Mouse (Mus musculus): ENCODE data around the gene Hdac7. TPM values are rescaled to one million over a fixed set of nuclear protein-coding genes. Genes with fewer than 3 reads are reported as not detected.

The Hdac7 gene
- total and polyA plus RNA-seq, 3 experiments: 52.5 to 256 (median 65.1) TPM

DNA sequence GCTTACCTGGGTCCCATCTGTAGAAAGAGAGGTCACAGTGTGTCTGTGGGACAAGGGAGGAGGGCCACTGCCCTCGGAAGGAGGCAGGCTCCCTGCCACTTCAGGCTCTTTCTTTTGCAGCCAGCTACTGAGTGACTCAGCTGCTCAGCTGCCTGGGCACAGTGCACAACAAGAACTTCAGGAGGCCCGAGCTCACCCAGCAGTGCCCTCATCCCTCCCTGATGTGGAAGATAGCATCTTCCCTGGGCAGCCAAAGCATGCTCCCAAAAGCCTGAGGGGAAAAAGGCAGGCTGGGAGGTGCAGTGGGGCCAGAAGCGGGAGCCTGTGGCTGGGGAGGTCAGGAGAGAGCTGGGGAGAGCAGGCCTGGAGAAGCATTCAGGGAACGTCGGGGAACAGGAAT, 29.6 kb downstream of the Hdac7 start:
- peak; percentile 79 for DNase-seq

DNA sequence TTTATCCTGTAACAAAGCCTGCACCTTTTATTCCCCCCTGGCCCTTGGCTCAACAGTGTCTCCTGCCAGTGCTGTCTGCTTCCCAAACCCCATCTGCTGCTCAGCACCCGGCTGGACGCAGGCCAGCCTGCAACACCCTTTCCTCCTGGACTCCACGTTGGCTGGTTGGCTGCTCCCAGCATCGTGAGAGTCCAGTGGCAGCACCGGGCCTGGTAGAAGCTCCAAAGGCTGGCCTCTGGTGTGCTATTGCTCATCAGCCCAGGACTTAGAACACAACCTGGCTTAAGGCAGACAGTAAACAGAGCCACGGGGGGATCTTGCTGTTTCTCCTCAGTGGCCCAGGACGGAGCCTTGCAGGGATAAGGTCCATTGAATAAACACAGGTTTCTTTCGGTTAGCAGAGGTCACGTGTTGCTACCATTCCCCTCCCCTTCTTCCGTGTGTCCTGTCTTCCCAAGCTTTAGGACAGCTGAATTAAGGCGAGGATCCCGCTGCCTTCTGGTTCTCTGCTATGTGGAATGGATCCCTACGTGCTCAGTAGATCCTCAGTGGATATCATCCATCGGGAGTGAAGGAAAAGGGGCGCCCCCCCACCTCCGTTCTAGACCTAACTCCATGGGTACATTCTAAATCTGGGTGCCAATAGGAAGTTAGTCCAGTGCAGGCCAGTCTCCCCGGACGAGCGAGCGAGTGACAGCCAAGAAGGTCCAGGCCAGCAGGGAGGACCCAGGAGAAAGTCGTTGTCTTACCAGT, 30.7 kb downstream of the Hdac7 start:
- DNase-seq: peak; percentile 71

GRCm38 (mm10) chr15:97812875-97813274, 31.4 kb downstream of the Hdac7 start:
- DNase-seq: no peak

GRCm38 (mm10) chr15:97812126-97812525, 32.2 kb downstream of the Hdac7 start:
- DNase-seq: peak; percentile 92

- DNase-seq: peak; percentile 18
Observed at GRCm38 (mm10) chr15:97811307-97811706, 33.0 kb downstream of the Hdac7 start.

DNA sequence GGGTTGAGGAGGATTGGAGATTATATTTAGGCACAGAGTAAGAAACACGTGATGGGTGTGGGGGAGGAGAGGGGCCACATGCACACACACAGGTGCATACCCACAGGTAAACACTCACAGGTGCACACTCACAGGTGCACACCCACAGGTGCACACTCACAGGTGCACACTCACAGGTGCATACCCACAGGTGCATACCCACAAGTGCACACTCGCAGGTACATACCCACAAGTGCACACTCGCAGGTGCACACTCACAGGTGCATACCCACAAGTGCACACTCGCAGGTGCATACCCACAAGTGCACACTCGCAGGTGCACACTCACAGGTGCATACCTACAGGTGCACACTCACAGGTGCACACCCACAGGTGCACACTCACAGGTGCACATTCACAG, 33.9 kb downstream of the Hdac7 start:
- DNase-seq: no peak

GRCm38 (mm10) chr15:97809942-97810341, 34.4 kb downstream of the Hdac7 start:
- peak; percentile 87 for DNase-seq

DNA sequence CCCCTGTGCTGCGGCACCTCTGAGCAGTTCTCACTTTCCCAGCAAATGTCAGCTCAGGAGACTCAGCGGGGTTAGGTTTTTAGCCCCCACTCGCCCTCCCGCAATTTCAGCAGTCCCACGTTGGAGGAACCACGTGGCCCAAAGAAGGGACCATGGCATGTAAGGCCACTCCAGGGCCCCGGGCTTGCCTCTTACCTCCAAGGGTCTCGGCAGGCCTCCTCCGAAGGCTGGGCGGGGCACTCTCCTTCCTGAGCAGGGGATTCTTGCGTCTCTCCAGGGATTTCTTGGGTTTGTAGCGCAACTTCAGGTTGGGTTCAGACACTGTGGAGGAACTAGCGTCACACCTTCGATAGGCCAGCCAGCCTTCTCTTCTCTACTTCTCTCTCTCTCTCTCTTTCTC, 35.1 kb downstream of the Hdac7 start:
- DNase-seq: peak; percentile 17

GRCm38 (mm10) chr15:97808532-97808931, 35.8 kb downstream of the Hdac7 start:
- DNase-seq: peak; percentile 69

DNA sequence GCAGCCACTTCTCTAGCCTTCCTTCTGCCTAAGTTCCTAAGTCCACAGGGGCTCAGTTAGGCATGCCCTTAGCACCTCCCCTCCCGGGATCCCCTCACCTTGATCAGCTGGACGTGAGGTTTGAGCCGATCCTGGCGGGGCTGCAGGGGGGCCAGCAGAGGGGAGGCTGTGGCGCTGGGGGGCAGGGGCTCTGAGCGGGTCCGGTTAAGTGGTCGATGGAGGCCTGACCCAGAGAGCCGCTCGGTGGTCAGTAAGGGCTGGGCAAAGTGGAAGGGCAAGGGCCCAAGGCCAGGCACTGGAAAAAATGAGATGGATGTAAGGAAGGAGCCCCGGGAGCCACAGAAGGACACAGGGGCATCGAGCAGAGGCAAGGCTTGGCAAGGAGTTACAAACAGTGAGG, 36.4 kb downstream of the Hdac7 start:
- no peak for DNase-seq

GRCm38 (mm10) chr15:97802575-97802974, 41.7 kb downstream of the Hdac7 start:
- no peak for DNase-seq

GRCm38 (mm10) chr15:97801811-97802210, 42.5 kb downstream of the Hdac7 start:
- no peak for DNase-seq

DNA sequence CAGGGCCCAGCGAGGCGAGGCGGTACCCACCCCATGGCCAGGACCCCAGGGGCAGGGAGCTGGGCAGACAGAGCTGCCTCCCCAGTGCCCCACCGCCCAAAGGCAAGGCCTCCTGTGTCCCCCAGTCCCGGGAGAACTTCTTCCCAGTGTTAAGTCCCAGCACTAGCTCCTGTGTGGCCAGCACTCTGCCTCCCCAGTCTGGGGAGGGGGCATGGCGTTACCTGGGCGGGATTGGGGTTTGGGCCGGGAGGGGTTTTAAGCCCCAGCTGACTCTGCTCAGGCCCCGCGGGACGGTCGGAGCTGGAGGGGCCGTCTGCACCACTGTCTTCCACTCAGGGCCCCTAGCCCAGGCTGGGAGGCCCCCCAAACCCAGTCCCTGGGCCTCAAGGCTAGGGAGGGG, 43.4 kb downstream of the Hdac7 start:
- DNase-seq: no peak

- no peak for DNase-seq
Observed at GRCm38 (mm10) chr15:97799446-97799845, 44.9 kb downstream of the Hdac7 start.

DNA sequence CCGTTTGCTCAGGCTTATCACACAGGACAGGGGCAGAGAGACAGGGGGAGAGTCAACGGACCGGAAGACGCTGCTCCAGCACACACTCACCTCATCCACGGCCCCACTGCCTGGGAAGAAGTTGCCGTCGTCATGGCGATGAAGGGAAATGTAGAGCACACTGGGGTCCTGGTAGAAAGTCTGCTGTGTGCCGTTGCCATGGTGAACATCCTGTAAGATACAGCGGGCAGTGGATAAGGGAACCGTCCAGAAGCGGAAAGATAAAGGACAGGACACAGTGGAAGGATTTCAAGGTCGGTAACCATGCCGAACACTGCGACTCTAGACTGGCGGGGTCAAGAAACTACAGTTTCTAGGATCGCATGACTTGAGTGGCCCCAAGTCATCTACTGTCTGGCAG, 46.2 kb downstream of the Hdac7 start:
- peak; percentile 59 for DNase-seq

DNA sequence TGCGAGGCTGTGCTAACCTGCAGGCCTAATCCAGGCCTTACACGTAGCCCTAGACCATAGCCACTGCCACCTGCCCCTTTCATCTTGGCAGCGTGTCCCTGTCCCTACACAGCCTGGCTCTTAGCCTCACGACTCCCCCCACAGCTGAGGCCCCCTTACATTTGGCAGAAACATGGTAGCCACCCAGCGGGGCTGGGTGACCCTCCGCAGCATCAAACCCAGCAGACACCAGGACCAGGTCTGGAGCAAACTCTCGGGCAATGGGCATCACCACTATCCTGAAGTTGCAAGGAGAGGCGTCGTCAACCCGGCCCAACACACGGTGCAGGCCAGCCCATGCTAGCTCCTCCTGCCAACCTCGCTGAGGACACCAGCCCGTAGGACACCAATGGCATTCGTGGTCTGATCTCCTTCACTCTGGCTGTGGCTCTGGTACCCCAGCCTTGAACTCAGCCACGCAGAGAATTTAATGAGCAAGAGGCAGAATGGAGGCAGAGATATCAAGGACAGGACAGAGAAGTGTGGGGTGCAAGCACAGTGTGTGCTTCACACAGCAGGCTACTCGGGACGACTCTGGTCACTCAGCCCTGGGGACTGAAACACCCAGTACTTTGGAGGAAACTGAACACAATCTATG, 47.5 kb downstream of the Hdac7 start:
- DNase-seq: peak; percentile 30

GRCm38 (mm10) chr15:97795559-97796235, 48.6 kb downstream of the Hdac7 start:
- DNase-seq: no peak

DNA sequence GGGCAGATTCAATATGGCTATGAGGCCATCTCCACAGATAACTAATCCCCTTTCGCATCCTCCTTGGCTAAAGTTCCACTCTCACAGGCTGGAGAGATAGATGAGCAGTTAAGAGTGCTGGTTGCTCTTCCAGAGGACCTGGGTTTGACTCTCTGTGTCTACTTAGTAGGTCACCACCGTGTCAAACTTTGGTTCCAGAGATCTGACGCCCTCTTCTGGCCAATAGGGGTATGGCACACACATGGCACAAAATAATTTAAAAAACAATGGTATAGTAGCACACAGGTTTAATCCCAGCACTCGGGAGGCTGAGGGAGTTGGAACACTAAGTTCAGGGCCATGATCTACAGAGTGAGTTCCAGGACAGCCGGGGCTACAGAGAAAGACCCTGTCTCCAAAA, 50.0 kb downstream of the Hdac7 start:
- DNase-seq: no peak

GRCm38 (mm10) chr15:97793386-97794153, 50.7 kb downstream of the Hdac7 start:
- DNase-seq: no peak

DNA sequence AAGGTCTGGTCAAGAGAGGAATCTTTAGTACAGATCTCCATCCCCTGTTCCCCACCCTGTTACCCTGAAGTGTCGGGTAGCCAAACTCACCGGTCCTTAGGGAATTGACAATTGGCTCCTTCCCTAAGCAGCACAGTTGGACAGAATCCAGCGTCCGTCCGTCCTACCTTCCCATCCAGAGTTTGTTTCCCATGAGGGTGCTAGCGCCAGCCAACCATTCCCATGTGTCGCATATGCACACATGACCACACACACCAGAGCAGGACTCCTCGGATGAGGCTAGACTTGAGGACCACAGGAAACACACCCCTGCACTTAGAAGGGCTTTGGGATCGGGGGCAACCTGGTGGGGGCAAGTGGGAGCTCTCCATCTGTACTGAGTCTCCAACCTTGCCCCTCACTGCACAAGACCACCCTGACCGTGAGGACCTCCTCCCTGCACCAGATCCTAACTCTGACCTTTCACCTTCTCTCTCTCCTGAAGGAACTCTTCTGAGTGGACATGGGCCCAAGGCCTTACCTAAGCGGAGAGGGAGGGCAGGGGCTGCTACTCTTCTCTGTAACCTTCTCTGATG, 53.1 kb downstream of the Hdac7 start:
- DNase-seq: peak; percentile 19

DNA sequence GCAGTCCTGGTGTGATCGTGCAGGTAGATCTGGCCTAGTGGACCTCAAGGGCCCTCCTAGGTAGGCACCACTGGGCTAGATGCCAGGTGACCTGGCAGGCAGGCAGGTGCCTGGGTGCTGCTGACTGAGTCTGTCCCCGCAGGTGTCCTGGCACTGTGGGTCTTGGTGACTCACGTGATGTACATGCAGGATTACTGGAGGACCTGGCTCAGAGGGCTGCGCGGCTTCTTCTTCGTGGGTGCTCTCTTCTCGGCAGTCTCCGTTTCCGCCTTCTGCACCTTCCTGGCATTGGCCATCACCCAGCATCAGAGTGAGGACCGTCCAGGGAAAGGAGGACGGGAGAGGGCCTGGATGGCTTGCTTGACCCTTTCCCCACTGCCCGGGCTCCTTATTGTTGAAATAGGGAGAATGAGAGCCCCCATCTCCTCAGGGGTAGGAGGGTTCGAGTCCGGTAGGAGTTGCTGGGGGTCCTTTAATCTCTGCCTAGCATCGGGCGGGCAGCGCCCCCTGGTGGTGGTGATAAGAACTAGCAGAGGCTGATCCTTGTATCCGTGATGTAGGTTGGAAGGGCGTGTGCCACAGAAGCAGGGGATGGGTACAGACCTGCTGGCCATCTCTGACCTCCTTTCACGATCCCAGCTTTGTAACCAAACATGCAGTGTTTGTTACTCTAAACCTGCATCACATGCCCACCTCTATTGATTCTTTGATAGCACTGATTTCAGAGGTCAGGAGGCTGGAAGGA, 54.4 kb downstream of the Hdac7 start:
- DNase-seq: peak; percentile 66

All from adrenal gland, adult 2 months (tissue).